Comparison of ENCODE assay signal across 8 mouse cellular contexts in the genomic region with DNA sequence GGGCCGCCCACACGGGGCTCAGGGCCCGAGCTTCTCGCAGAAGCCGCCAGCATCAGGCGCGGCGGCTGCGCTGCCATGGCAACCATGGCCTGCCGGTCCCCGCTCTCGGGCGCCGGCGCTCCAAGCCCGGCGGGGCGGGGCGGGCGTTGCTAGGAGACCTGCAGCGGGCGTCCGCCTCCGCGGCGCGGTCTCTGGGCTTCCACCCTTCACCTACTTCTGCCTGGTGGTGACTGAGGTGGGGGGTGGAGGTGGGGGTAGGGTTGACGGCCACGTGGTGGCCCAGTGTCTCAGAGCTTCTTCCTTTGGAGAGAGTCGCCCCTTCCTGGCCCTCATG.
A peak's percentile ranks its signal among the peaks of the same experiment; 100 is the strongest.
DNase-seq lines count a peak whose midpoint lies in the region; ATAC-seq and TF ChIP-seq lines count a peak whose summit lies in the region.

No protein-coding gene starts in this region.

- peak; percentile 97 for ATAC-seq in kidney, embryonic 14.5 days (ENCODE audit: low FRiP score, low TSS enrichment)
- peak; percentile 96 for ATAC-seq in limb, embryonic 14.5 days (ENCODE audit: low FRiP score, low read depth)
- ATAC-seq in midbrain, embryonic 15.5 days (replicated peaks): peak; percentile 96

- TF ChIP-seq CTCF in gastrocnemius, adult 2 months (IDR thresholded peaks at IDR 0.05): no peak

- H3K36me3 ChIP-seq in kidney, embryonic 14.5 days (ENCODE audit: control insufficient read depth, insufficient read depth, low read length): no peaks in the 10 kb centered on the region
- no peaks in the 10 kb centered on the region for H3K36me3 ChIP-seq in limb, embryonic 14.5 days (ENCODE audit: control insufficient read depth, insufficient read depth, low read length)
- no peaks in the 10 kb centered on the region for H3K36me3 ChIP-seq in midbrain, embryonic 15.5 days (replicated peaks)

- under 1% methylated on average over 30 of the region's 30 CpGs for WGBS in kidney, embryonic 14.5 days
- WGBS in limb, embryonic 14.5 days: 0% methylated on average over 21 of the region's 30 CpGs
- WGBS in midbrain, embryonic 15.5 days: under 1% methylated on average over 19 of the region's 30 CpGs

- no peaks in the 10 kb centered on the region for H3K4me1 ChIP-seq in kidney, embryonic 14.5 days (ENCODE audit: control insufficient read depth, insufficient read depth, low read length)
- H3K4me1 ChIP-seq in limb, embryonic 14.5 days (ENCODE audit: control insufficient read depth, insufficient read depth, low read length): peaks cover 3% of the 10 kb centered on the region; the same call in 1 of the 2 replicates
- peaks cover 21% of the 10 kb centered on the region for H3K4me1 ChIP-seq in midbrain, embryonic 15.5 days

- peaks cover 4% of the 10 kb centered on the region; the same call in 1 of the 2 replicates for H3K27me3 ChIP-seq in kidney, embryonic 14.5 days (ENCODE audit: control insufficient read depth, insufficient read depth, low read length)
- no peaks in the 10 kb centered on the region for H3K27me3 ChIP-seq in limb, embryonic 14.5 days (ENCODE audit: control insufficient read depth, insufficient read depth, low read length)
- no peaks in the 10 kb centered on the region for H3K27me3 ChIP-seq in midbrain, embryonic 15.5 days (replicated peaks)

- TF ChIP-seq POLR2A in limb, embryonic 14.5 days (IDR thresholded peaks at IDR 0.05; ENCODE audit: borderline replicate concordance, extremely low read depth, insufficient read depth, insufficient read length): no peak

- H3K27ac ChIP-seq in gastrocnemius, adult 2 months: peak overlapping the region; percentile 83
- no peak overlapping the region for H3K27ac ChIP-seq in kidney, embryonic 14.5 days (ENCODE audit: low read depth, low read length)
- H3K27ac ChIP-seq in limb, embryonic 14.5 days (replicated peaks; ENCODE audit: low read depth, low read length): no peak overlapping the region; the same call in 1 of the 2 replicates
- H3K27ac ChIP-seq in midbrain, embryonic 15.5 days: peak overlapping the region; percentile 87

- intact Hi-C loops in gastrocnemius, adult 2 months (cut with DNase I): loop anchor here (2.0 to 5.0 kb wide), 3 partner anchors 65 to 209 kb away; a partner anchor contains a TSS

- H3K4me3 ChIP-seq in gastrocnemius, adult 2 months: peak overlapping the region; percentile 81
- peak overlapping the region; percentile 70 for H3K4me3 ChIP-seq in kidney, embryonic 14.5 days (ENCODE audit: low read length)
- peak overlapping the region; percentile 68 for H3K4me3 ChIP-seq in limb, embryonic 14.5 days (replicated peaks; ENCODE audit: low read length)
- peak overlapping the region; percentile 67 for H3K4me3 ChIP-seq in midbrain, embryonic 15.5 days

- peak overlapping the region; percentile 79 for H3K4me2 ChIP-seq in kidney, embryonic 14.5 days (replicated peaks; ENCODE audit: low read depth, low read length)
- peak overlapping the region; percentile 79 for H3K4me2 ChIP-seq in limb, embryonic 14.5 days (replicated peaks; ENCODE audit: low read depth, low read length, severe bottlenecking)
- peak overlapping the region; percentile 77 for H3K4me2 ChIP-seq in midbrain, embryonic 15.5 days

- no peaks in the 10 kb centered on the region for H3K9me3 ChIP-seq in kidney, embryonic 14.5 days (ENCODE audit: control insufficient read depth, low read length)
- H3K9me3 ChIP-seq in limb, embryonic 14.5 days (ENCODE audit: control insufficient read depth, low read length): no peaks in the 10 kb centered on the region
- no peaks in the 10 kb centered on the region for H3K9me3 ChIP-seq in midbrain, embryonic 15.5 days

- H3K9ac ChIP-seq in kidney, embryonic 14.5 days (ENCODE audit: low read depth, low read length): peak overlapping the region; percentile 55
- peak overlapping the region; percentile 49 for H3K9ac ChIP-seq in limb, embryonic 14.5 days (ENCODE audit: low read depth, low read length, severe bottlenecking)
- peak overlapping the region; percentile 53 for H3K9ac ChIP-seq in midbrain, embryonic 15.5 days

- peak; percentile 96 for DNase-seq in gastrocnemius, adult 2 months
- no peak for DNase-seq in gastrocnemius, adult 18-20 months (ENCODE audit: low spot score)
- DNase-seq in embryo, embryonic 11.5 days (ENCODE audit: low read depth, low spot score): peak; percentile 82
- peak; percentile 86 for DNase-seq in heart, adult 8-10 months (ENCODE audit: low spot score)
- DNase-seq in limb, embryonic 14.5 days (ENCODE audit: low spot score): peak; percentile 91
- DNase-seq in spleen, adult 18-20 months: peak; percentile 94 to 95

Comparison
In these comparisons a context has a peak if more than half of its experiments do, and no peak if none do; other contexts are left out.
1. H3K27ac ChIP-seq: peak in gastrocnemius, adult 2 months (single experiment) and midbrain, embryonic 15.5 days (single experiment); none in kidney, embryonic 14.5 days (single experiment) and limb, embryonic 14.5 days (single experiment).
2. Peak in every context shown above with its lines, with median percentiles within 50 percentile points of each other: H3K4me3 ChIP-seq, ATAC-seq, H3K4me2 ChIP-seq and H3K9ac ChIP-seq.